Mouse (Mus musculus) activated CD4-positive, CD25-positive, alpha-beta regulatory T cell (primary cell): Measurements from ENCODE around the gene Bco2. TPM values are rescaled to one million over a fixed set of nuclear protein-coding genes. Genes with fewer than 3 reads are reported as not detected.

Source experiments
- polyA plus RNA-seq, 2 experiments: library from polyadenylated mRNA; unstranded; fragments of 100-300 nt; shearing (Covaris generic); gene quantifications; one replicate each; pipeline ENCODE4 v1.2.1; 2017

Bco2 gene
- under 1 TPM; 0.82 TPM for polyA plus RNA-seq

GRCm38 (mm10) chr9:50555094-50555446 lies at the start of gene Bco2:
Bco2 (minus strand) TSS chr9:50555181.

GRCm38 (mm10) chr9:50603189-50603997 lies 48.4 kb upstream of the Bco2 start, which contains the start of the genes Sdhd and Timm8b:
Sdhd (minus strand) TSS chr9:50603812.
Timm8b (plus strand) TSS chr9:50603910.

GRCm38 (mm10) chr9:50561145-50561917 lies 6.3 kb upstream of the Bco2 start, which contains the start of gene Tex12:
Tex12 (minus strand) TSS chr9:50561325.

GRCm38 (mm10) chr9:50554241-50555093 lies 514 bp downstream of the Bco2 start, which contains the start of gene Il18:
Il18 (plus strand) TSS chr9:50554827.

GRCm38 (mm10) chr9:50528293-50528892 lies 26.6 kb downstream of the Bco2 start, which contains the start of gene Pts:
Pts (minus strand) TSS chr9:50528724.

GRCm38 (mm10) chr9:50494311-50494710 lies 60.7 kb downstream of the Bco2 start, which contains the start of gene Plet1:
Plet1 (plus strand) TSS chr9:50494525.

Other genes starting within 250 kb of the Bco2 start
- gene Rpl10-ps3, start 210.2 kb downstream of the Bco2 start, polyA plus RNA-seq = 100 to 1,000 TPM; 544 to 711 TPM
- under 1 TPM; 0.31 to 0.33 TPM for gene Plet1, start 60.7 kb downstream of the Bco2 start, polyA plus RNA-seq
- 100 to 1,000 TPM; 127 to 128 TPM for gene Pts, start 26.5 kb downstream of the Bco2 start, polyA plus RNA-seq
- 1 to 10 TPM; 3.9 to 7.6 TPM for gene Il18, start 354 bp downstream of the Bco2 start, polyA plus RNA-seq
- under 1 TPM in 1 of 2 experiments, not detected in 1; 0.16 TPM for gene Tex12, start 6.1 kb upstream of the Bco2 start, polyA plus RNA-seq
- 100 to 1,000 TPM; 189 to 227 TPM for gene Sdhd, start 48.6 kb upstream of the Bco2 start, polyA plus RNA-seq
- 100 to 1,000 TPM; 123 to 129 TPM for gene Timm8b, start 48.7 kb upstream of the Bco2 start, polyA plus RNA-seq
- gene Pih1d2, start 62.1 kb upstream of the Bco2 start, polyA plus RNA-seq = 1 to 10 TPM in 1 of 2 experiments, not detected in 1; 1.3 TPM
- 10 to 100 TPM; 25.5 to 30.3 TPM for gene Nkapd1, start 62.3 kb upstream of the Bco2 start, polyA plus RNA-seq
- gene Dlat, start 104.6 kb upstream of the Bco2 start, polyA plus RNA-seq = 10 to 100 TPM; 36.7 to 38.2 TPM
- gene Dixdc1, start 184.3 kb upstream of the Bco2 start, polyA plus RNA-seq = under 1 TPM; 0.20 to 0.22 TPM
- gene 2310030G06Rik, start 191.4 kb upstream of the Bco2 start, polyA plus RNA-seq = not detected
- not detected for gene Cryab, start 196.1 kb upstream of the Bco2 start, polyA plus RNA-seq
- under 1 TPM in 1 of 2 experiments, not detected in 1; 0.84 TPM for gene Hspb2, start 197.2 kb upstream of the Bco2 start, polyA plus RNA-seq
- gene Fdxacb1, start 213.1 kb upstream of the Bco2 start, polyA plus RNA-seq = 1 to 10 TPM; 6.7 to 9.7 TPM
- 10 to 100 TPM; 15.9 to 21.5 TPM for gene Alg9, start 219.8 kb upstream of the Bco2 start, polyA plus RNA-seq
- 10 to 100 TPM; 10.1 to 14.5 TPM for gene 1110032A03Rik, start 220.3 kb upstream of the Bco2 start, polyA plus RNA-seq